Mouse (Mus musculus): ENCODE results near the gene Golim4.

GRCm38 (mm10) chr3:76005621-76006020, 48.9 kb upstream of the Golim4 start:
- no peak for TF ChIP-seq CTCF (IDR thresholded peaks at IDR 0.05; ENCODE audit: borderline replicate concordance, insufficient read depth, low read depth, low read length)
- TF ChIP-seq POLR2A (IDR thresholded peaks at IDR 0.05; ENCODE audit: borderline replicate concordance, insufficient read depth, low read length), result no peak
